Mouse (Mus musculus): ENCODE measurements at regions not wholly inside any gene's neighbourhood (a gene's known extent, or its start where the extent isn't known, plus 50 kb on each side); places are given as distances from the start of the nearest gene placed in this dataset.

DNA sequence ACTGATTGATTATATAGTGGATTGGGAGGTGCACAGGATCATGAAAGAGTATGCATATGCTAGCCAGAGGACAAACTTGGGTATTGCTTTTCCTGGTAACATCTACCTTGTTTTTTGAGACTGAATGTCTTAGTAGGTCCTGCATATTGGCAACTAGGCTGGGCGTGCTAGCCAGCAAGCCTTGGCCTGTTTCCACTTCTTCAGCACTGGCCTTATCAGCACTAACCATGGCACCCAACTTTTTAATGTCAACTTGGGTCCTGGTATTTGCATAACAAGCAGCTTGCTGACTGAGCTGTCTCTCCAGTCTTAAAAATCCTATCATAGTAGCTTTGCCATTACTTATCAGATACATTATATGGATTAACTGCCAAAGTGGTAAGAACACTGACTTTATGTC lies 150.0 kb upstream of the Tom1l1 start:
- no peaks in the 10 kb centered on the region for H3K4me1 ChIP-seq
- no peaks in the 10 kb centered on the region for H3K27me3 ChIP-seq (ENCODE audit: insufficient read depth, poor library complexity, severe bottlenecking)
- DNase-seq (ENCODE audit: low spot score), result no peak
- H3K4me3 ChIP-seq, result no peak overlapping the region
- WGBS, result 78% methylated on average over 1 of the region's 1 CpGs
- H3K9me3 ChIP-seq, result no peaks in the 10 kb centered on the region
- H3K36me3 ChIP-seq, result no peaks in the 10 kb centered on the region
- H3K27ac ChIP-seq, result no peak overlapping the region

DNA sequence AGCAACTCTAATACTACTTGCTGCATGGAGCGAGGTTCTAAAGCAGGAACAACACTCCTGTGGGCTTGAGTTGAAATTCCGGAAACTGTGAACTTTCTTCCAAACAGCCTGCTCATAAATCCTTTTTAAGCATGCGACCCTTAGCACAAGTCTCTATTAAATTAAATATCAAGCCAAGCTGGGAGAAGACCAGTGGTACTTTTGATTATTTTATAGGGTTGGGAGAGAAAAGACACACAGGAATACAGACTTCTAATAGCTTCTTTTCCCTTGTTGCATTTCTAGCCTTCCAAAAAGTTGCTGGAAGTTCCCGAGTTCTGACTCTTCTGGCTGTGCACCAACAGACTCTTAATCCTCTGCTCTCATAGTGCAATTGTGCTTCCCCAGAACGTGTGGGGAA lies 136.6 kb upstream of the Tom1l1 start:
- H3K9me3 ChIP-seq, result no peaks in the 10 kb centered on the region
- no peaks in the 10 kb centered on the region for H3K27me3 ChIP-seq (ENCODE audit: insufficient read depth, poor library complexity, severe bottlenecking)
- no peak for DNase-seq (ENCODE audit: low spot score)
- H3K4me3 ChIP-seq, result no peak overlapping the region
- WGBS, result 77% methylated on average over 5 of the region's 5 CpGs
- H3K36me3 ChIP-seq, result no peaks in the 10 kb centered on the region
- H3K27ac ChIP-seq, result no peak overlapping the region
- H3K4me1 ChIP-seq, result no peaks in the 10 kb centered on the region

DNA sequence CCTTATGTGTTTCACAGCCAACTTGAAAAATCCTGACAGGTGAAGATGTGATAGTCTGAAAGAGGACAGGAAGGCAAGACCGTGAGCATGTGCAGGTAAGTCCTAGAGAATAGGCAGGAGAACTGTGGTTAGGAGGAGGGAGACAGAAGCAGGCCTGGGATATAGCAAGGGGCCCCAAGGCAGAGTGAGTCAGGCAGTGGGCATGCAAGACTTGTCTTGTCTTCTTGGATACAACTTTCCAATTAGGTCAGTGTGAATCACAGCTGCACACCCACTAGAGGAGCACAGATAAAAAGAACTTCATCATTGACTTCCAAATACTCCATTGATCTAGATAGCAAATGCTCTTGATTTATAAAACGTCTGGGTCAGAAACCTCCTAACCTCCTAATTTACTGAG lies 128.6 kb upstream of the Tom1l1 start:
- H3K4me3 ChIP-seq, result no peak overlapping the region
- DNase-seq (ENCODE audit: low spot score), result no peak
- no peak overlapping the region for H3K27ac ChIP-seq
- no peaks in the 10 kb centered on the region for H3K27me3 ChIP-seq (ENCODE audit: insufficient read depth, poor library complexity, severe bottlenecking)
- no peaks in the 10 kb centered on the region for H3K9me3 ChIP-seq
- H3K4me1 ChIP-seq, result 0 out of 2 replicates have a peak, but pooled peaks cover 3% of the 10 kb centered on the region
- no peaks in the 10 kb centered on the region for H3K36me3 ChIP-seq
- 68% methylated on average over 2 of the region's 2 CpGs for WGBS

DNA sequence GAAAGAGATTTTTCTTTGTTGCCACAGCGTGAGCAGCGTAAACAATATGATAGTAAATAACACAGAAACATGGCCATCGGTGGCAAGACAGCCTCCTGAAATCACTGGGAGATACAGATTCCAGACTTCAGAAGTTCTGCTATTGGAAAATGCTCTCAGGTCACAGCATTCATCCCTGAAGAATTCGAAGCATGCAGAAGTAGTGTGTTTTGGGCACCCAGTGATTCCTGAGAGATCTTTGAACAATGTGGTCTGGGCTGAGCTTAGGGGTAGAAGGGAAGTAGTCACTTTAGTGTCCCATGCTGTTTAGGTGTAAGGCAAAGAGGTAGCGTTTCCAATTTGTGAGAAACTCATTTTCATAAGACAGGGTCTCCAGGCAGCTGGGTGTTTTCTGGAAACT lies 126.3 kb upstream of the Tom1l1 start:
- no peak for DNase-seq (ENCODE audit: low spot score)
- 66% methylated on average over 5 of the region's 5 CpGs for WGBS
- Histone ChIP-seq H3K36me3 (no peaks in the 10 kb centered on the region), H3K27me3 (ENCODE audit: insufficient read depth, poor library complexity, severe bottlenecking) (no peaks in the 10 kb centered on the region), H3K9me3 (no peaks in the 10 kb centered on the region), H3K4me3 (no peak overlapping the region), H3K27ac (no peak overlapping the region), H3K4me1 (0 out of 2 replicates have a peak, but pooled peaks cover 3% of the 10 kb centered on the region)

- 0 out of 2 replicates have a peak, but pooled peaks cover 3% of the 10 kb centered on the region for H3K4me1 ChIP-seq
- no peak for DNase-seq (ENCODE audit: low spot score)
- H3K27ac ChIP-seq, result no peak overlapping the region
- 76% methylated on average over 2 of the region's 2 CpGs for WGBS
- H3K36me3 ChIP-seq, result no peaks in the 10 kb centered on the region
- H3K4me3 ChIP-seq, result no peak overlapping the region
- no peaks in the 10 kb centered on the region for H3K27me3 ChIP-seq (ENCODE audit: insufficient read depth, poor library complexity, severe bottlenecking)
- H3K9me3 ChIP-seq, result no peaks in the 10 kb centered on the region
Observed at GRCm38 (mm10) chr11:90812971-90813370, 124.8 kb upstream of the Tom1l1 start.

- no peaks in the 10 kb centered on the region for H3K36me3 ChIP-seq
- 0 out of 2 replicates have a peak, but pooled peaks cover 3% of the 10 kb centered on the region for H3K4me1 ChIP-seq
- 75% methylated on average over 4 of the region's 4 CpGs for WGBS
- H3K27me3 ChIP-seq (ENCODE audit: insufficient read depth, poor library complexity, severe bottlenecking), result no peaks in the 10 kb centered on the region
- no peak for DNase-seq (ENCODE audit: low spot score)
- H3K27ac ChIP-seq, result no peak overlapping the region
- no peak overlapping the region for H3K4me3 ChIP-seq
- no peaks in the 10 kb centered on the region for H3K9me3 ChIP-seq
Observed at GRCm38 (mm10) chr11:90812530-90812929, 124.4 kb upstream of the Tom1l1 start.

DNA sequence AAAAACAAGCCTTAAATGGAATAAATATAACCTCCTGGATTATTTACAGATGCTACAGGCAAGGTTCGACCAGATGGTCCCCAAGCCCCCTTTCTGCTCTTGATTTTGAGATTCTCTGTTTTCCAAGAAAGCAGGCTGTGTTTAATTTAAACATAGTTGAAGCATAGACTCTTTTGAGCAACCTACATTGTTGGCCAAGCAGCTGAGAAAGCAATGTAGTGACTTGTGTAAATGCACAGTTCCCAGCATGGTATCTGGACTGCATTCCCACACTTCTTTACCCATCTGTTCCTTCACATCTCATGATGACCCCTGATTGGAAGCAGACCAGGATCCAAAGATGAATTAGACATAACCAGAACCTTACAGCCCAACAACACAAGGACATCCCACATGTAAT lies 120.3 kb upstream of the Tom1l1 start:
- Histone ChIP-seq H3K4me3 (no peak overlapping the region), H3K9me3 (no peaks in the 10 kb centered on the region), H3K36me3 (no peaks in the 10 kb centered on the region), H3K27me3 (ENCODE audit: insufficient read depth, poor library complexity, severe bottlenecking) (no peaks in the 10 kb centered on the region), H3K4me1 (no peaks in the 10 kb centered on the region), H3K27ac (no peak overlapping the region)
- 69% methylated on average over 1 of the region's 1 CpGs for WGBS
- no peak for DNase-seq (ENCODE audit: low spot score)

DNA sequence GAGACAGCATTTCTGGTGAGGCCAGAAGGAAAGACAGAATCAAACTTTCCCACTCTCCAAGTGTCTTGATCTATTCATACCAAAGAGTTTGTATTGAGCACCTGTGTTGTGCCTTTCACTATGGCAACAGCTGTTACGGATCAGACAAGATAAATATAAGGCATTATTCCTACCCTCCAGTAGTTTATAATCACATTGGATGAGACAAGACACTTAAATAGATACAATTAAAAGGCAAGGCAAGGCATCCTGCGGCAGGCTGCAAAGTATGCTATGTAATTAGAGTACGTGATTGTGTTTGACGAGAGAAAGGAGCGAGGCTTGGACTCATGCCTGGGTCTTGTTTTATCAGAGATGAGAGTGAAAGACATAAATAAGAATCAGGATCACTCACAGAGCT lies 119.2 kb upstream of the Tom1l1 start:
- DNase-seq (ENCODE audit: low spot score), result no peak
- H3K9me3 ChIP-seq, result no peaks in the 10 kb centered on the region
- no peak overlapping the region for H3K4me3 ChIP-seq
- WGBS, result 91% methylated on average over 5 of the region's 5 CpGs
- H3K27ac ChIP-seq, result no peak overlapping the region
- H3K36me3 ChIP-seq, result no peaks in the 10 kb centered on the region
- no peaks in the 10 kb centered on the region for H3K27me3 ChIP-seq (ENCODE audit: insufficient read depth, poor library complexity, severe bottlenecking)
- H3K4me1 ChIP-seq, result no peaks in the 10 kb centered on the region

- Histone ChIP-seq H3K4me3 (no peak overlapping the region), H3K36me3 (no peaks in the 10 kb centered on the region), H3K27ac (no peak overlapping the region), H3K9me3 (no peaks in the 10 kb centered on the region), H3K27me3 (ENCODE audit: insufficient read depth, poor library complexity, severe bottlenecking) (no peaks in the 10 kb centered on the region), H3K4me1 (no peaks in the 10 kb centered on the region)
- WGBS, result 76% methylated on average over 7 of the region's 7 CpGs
- DNase-seq (ENCODE audit: low spot score), result no peak
Observed at GRCm38 (mm10) chr11:90802569-90803363, 114.6 kb upstream of the Tom1l1 start.

- Histone ChIP-seq H3K27me3 (ENCODE audit: insufficient read depth, poor library complexity, severe bottlenecking) (no peaks in the 10 kb centered on the region), H3K9me3 (no peaks in the 10 kb centered on the region), H3K4me1 (no peaks in the 10 kb centered on the region), H3K36me3 (no peaks in the 10 kb centered on the region), H3K4me3 (no peak overlapping the region), H3K27ac (no peak overlapping the region)
- 87% methylated on average over 2 of the region's 2 CpGs for WGBS
- DNase-seq (ENCODE audit: low spot score), result no peak
Observed at GRCm38 (mm10) chr11:90797577-90797976, 109.4 kb upstream of the Tom1l1 start.

DNA sequence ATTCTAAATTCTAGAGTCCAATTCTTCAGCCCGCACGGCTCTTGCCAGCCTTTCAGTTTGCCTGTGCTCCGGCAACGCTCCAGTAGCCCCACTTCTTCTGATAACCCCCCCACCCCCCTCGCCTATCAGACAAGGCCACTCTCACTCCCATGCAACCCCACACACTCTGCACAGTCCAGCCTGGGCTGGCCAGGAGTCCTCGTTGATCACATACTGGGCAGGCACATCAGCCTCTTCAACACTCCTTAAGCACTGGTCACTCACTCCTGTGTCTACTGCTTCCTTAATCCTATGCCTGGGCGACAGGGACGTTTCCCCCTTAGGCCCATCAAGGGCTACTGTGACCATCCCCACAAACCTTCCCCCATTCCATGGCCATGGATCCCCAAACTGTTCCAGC lies 95.4 kb upstream of the Tom1l1 start:
- no peak for DNase-seq (ENCODE audit: low spot score)
- 54% methylated on average over 8 of the region's 8 CpGs for WGBS
- H3K36me3 ChIP-seq, result no peaks in the 10 kb centered on the region
- no peak overlapping the region for H3K27ac ChIP-seq
- peaks cover 6% of the 10 kb centered on the region; the same call in 1 of the 2 replicates for H3K4me1 ChIP-seq
- no peaks in the 10 kb centered on the region for H3K27me3 ChIP-seq (ENCODE audit: insufficient read depth, poor library complexity, severe bottlenecking)
- H3K4me3 ChIP-seq, result peak overlapping the region; percentile 12; the same call in 1 of the 2 replicates
- no peaks in the 10 kb centered on the region for H3K9me3 ChIP-seq

- WGBS, result 49% methylated on average over 6 of the region's 6 CpGs
- no peaks in the 10 kb centered on the region for H3K36me3 ChIP-seq
- H3K4me3 ChIP-seq, result no peak overlapping the region
- no peaks in the 10 kb centered on the region for H3K27me3 ChIP-seq (ENCODE audit: insufficient read depth, poor library complexity, severe bottlenecking)
- no peak overlapping the region for H3K27ac ChIP-seq
- H3K4me1 ChIP-seq, result peaks cover 6% of the 10 kb centered on the region; the same call in 1 of the 2 replicates
- no peak for DNase-seq (ENCODE audit: low spot score)
- H3K9me3 ChIP-seq, result no peaks in the 10 kb centered on the region
Observed at GRCm38 (mm10) chr11:90782975-90783374, 94.8 kb upstream of the Tom1l1 start.

GRCm38 (mm10) chr11:90775752-90776151 lies 87.6 kb upstream of the Tom1l1 start:
- H3K27me3 ChIP-seq (ENCODE audit: insufficient read depth, poor library complexity, severe bottlenecking), result no peaks in the 10 kb centered on the region
- no peak overlapping the region for H3K4me3 ChIP-seq
- H3K4me1 ChIP-seq, result no peaks in the 10 kb centered on the region
- DNase-seq (ENCODE audit: low spot score), result no peak
- no peak overlapping the region for H3K27ac ChIP-seq
- no peaks in the 10 kb centered on the region for H3K9me3 ChIP-seq
- no peaks in the 10 kb centered on the region for H3K36me3 ChIP-seq
- WGBS, result 67% methylated on average over 1 of the region's 1 CpGs

GRCm38 (mm10) chr11:90755981-90756380 lies 67.8 kb upstream of the Tom1l1 start:
- DNase-seq (ENCODE audit: low spot score), result no peak
- Histone ChIP-seq H3K4me1 (no peaks in the 10 kb centered on the region), H3K27ac (no peak overlapping the region), H3K9me3 (no peaks in the 10 kb centered on the region), H3K36me3 (no peaks in the 10 kb centered on the region), H3K27me3 (ENCODE audit: insufficient read depth, poor library complexity, severe bottlenecking) (no peaks in the 10 kb centered on the region), H3K4me3 (no peak overlapping the region)
- 79% methylated on average over 2 of the region's 2 CpGs for WGBS

Data from heart, embryonic 10.5 days (tissue).